Mouse (Mus musculus) megakaryocyte-erythroid progenitor cell, adult 5-6 weeks (primary cell): ENCODE measurements around the gene Pxmp4. TPM values are rescaled to one million over a fixed set of nuclear protein-coding genes. Genes with fewer than 3 reads are reported as not detected.
A peak's percentile ranks its signal among the peaks of the same experiment; 100 is the strongest.

Experiments
- ATAC-seq: replicated peaks from 2 replicates; pipeline ENCODE4 v1.8.0; 2016; ENCODE audit warnings: mild to moderate bottlenecking, inconsistent platforms; ENCODE audit not compliant: severe bottlenecking, poor library complexity, low FRiP score, low TSS enrichment
- total RNA-seq, 2 experiments: library from RNA; stranded (forward) in 1 of 2; stranded (reverse) in 1 of 2; fragments of 200-1000, 215-1000 nt in 1 of 2; fragments of >200 nt in 1 of 2; fragmentation: Nextera tagmentation in 1 of 2; gene quantifications; 2 replicates each; pipeline ENCODE4 v1.2.3; 2014 to 2017

The Pxmp4 gene
- total RNA-seq (2014; fragmentation: Nextera tagmentation) (17.3 and 18.1 TPM in 2 replicates), total RNA-seq (2017) (9.1 and 12.4 TPM in 2 replicates)

DNA sequence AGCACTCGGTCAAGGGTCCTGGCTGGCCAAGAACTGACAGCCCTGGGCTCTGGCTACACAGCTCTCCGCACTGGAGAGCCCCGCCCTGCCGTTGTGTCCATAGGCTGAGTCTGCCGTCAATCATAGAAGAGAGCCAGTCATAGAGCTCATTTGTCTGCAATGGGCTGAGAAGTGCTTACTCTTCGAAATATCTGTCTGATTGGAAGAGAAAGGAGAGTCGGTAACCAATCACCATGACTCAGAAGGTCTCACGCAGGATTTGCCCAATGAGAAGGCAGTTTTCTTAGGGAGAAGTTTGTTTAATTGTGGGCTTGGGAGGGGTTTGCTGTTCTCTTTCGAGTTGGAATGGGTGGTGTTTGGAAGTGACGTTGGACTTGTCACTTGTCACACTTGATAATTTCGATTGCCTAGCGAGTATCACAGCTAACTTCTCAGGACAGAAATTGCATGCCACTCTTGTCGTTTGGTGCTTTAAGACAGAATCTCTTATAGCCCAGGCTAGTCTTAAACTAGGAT lies at the start of gene Pxmp4:
Pxmp4 (minus strand) TSS at position 71 of the 516 bp plus-strand sequence.
- peak; percentile 99 for ATAC-seq

DNA sequence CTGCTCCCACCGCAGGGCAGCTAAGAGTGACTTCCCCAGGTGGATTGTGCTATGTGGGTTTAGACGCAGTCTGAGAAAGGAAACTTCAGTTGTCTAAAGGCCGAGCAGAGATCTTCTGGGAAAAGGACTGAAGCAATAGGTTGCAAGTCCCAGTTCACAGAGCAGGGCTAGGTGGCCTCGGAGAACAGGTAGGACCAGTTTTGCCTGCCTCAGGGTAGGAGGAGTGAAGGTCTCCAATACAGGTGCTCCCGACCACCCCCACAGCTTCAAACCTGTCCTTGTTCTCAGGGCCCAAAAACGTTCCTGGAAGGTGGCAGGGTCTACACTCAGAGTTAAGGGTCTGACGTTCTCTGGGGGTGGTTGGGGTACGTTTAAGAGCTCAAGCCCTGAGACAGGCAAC lies 47.9 kb upstream of the Pxmp4 start, which contains the start of gene Chmp4b:
Chmp4b (plus strand) TSS at position 343 of the 400 bp plus-strand sequence.
- ATAC-seq, result no peak

DNA sequence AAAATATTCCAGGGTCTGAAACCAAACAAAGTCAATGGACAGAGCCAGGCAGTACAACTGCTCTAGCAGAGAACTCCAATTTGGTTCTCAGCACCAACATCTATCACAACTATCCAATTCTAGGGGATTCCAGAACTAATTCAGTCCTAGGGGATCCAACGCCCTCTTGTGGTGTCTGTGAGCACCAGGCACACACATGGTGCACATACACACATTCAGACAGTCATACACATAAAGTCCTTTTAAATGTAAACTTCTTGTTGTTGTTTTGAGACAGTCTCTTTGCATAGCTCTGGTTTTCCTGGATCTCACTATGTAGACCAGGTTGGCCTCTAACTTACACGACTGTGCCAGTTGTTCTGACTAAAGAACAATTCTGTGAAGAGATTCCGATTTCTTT lies 46.9 kb upstream of the Pxmp4 start:
- no peak for ATAC-seq

DNA sequence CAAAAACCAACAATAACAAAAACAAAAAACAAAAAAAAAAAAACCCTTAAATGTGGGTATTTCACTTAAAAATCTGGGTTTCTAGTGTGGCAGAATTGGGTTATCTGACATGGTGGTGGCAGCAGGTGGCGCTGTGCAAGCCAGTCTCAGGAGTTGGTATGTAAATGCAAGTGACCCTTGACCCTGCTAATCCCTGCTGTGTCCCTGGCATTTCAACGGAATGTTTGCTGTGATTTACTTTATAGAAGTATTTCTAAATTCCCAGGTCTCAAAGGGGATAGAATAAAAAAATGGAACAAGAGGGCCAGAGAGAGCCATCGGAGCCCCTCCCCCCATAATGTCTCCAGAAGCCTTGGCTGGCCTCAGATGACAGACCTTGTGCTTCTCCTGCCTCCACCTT lies 44.6 kb upstream of the Pxmp4 start:
- ATAC-seq, result no peak

DNA sequence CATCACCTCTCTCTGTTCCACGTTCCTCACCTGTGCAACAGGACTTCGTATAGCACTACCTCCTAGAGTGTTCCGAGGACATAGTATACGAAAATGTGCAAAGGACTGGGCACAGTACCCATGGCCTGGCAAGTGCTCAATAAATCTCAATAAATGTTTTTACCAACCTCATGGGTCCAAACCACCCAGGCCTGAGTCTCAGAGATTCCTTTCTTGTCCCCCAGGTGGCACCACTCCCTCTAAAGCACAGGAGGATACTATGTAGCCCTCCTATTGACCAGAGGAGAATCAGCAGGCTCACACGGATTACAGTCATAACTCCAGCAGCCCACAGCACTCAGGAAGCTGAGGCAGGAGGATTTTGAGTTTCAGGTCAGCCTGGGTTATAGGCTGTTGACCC lies 43.1 kb upstream of the Pxmp4 start:
- peak; percentile 66 for ATAC-seq

DNA sequence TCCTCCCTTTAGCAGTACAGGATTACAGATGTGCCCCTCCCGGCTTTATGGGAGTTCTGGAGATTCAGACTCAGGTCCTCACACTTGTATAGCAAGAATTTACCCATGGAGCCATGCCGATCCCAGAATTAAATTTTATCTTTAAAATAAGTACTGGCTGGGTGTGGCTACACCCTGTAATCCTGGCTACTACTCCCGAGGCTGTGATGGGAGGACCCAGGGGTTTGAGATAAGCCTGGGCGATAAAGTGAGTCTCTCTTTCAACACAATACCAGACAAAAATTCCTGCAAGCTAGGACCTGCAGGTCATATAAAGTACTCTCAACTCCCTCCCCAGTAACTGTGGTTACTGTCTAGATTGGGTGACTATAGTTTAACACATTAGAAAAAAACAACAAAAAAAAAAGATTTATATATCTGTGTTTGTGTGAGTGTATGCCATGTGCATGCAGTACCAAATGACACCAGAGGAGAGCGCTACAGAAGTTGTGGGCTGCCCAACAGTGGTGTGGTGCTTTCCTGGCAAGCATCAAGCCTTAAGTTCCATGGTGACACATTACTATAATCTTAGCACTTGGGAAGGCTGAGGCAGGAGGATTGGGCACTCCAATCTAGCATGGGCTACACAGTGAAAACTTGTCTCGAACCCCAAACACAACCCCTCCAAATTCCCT lies 39.3 kb upstream of the Pxmp4 start:
- peak; percentile 35; the same call in 1 of the 2 replicates for ATAC-seq

DNA sequence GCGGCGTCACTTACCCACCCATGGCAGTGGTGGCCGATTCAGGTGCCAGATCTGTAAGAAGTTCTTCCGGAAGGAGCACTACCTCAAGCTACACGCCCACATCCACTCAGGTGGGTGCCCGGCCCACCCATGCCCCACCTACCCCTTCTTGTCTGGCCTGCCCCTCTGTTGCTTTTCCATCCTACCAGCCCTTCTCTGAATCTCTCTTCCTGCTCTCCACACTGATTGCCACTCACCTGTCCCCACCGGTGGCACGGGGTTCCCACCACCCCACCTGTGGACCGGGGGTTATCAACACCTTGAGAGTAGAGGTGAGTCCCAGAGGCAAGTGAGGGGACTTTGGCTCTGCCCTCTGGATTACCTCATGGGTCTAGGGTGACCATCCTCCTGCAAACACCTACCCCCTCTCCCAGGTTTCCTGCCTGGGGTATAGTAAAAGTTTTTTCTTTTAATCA lies 38.5 kb upstream of the Pxmp4 start:
- no peak for ATAC-seq

DNA sequence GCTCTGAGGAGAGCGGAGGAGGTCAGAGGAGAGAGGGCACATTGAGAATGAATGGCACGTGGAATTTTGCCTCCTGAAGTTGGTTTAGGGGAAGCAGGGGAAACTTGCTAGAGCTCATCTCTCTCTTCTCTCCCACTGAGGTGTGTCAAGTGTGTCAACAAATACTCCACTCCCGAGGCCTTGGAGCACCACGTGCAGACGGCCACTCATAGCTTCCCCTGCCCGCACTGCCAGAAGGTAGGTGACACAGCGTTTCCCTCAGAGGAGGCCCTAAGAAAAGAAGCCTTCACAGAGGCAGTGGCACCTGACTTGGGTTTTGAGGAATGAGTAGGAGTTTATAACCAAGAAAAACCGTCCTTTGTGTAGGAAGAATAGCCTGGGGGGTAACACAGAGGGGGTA lies 37.7 kb upstream of the Pxmp4 start:
- no peak for ATAC-seq

DNA sequence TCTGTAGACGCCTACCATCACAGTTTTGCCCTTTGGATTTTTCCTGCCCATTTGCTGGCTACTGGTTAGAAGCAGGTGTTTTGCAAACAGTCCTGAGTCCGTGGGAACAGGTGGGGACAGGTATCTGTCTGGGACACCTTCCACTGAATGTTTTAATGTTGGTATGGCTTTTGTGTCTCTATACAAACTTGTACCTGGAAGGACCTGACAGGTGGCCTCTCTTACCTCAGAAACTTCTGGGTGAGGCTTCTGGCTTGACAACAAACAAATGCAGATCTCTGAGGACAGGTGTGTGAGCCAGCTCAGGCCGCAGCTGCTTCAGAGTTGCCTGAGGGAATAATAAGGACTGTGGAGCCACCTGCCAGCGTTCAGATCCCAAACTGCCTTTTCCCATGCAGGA lies 35.6 kb upstream of the Pxmp4 start:
- no peak for ATAC-seq

DNA sequence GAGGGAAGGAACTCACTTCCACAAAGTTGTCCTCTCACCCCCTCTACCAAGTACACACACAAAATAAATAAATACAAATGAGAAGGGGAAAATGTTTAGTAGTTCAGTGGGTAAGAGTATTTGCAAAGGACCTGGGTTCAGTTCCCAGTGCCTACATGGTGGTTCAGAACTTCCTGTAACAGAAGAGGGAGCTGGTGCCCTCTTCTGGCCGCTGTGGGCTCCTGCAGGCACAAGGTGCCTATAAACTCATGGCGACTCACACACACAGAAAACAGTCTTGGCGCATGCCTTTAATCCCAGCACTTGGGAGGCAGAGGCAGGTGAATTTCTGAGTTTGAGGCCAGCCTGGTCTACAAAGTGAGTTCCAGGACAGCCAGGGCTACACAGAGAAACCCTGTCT lies 35.0 kb upstream of the Pxmp4 start:
- ATAC-seq, result no peak

DNA sequence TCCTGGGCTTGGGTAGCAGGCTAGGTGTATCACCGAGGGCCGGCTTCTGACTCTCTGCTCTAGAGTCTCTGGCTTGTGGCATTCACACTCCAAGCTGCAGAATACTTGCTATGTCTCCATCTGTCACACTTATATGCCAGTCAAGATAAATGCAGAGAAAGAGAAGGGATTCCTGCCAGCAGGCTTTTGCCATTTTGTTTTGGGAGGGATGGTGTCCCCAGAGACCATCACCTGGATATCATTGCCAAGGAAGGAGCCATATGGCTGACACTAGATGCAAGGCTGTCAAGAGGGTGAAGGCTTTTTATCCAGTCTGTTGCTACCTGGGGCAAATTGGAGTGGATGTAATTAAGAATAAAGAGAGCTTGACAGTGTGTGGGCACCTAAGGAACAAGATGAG lies 32.3 kb upstream of the Pxmp4 start:
- ATAC-seq, result no peak

DNA sequence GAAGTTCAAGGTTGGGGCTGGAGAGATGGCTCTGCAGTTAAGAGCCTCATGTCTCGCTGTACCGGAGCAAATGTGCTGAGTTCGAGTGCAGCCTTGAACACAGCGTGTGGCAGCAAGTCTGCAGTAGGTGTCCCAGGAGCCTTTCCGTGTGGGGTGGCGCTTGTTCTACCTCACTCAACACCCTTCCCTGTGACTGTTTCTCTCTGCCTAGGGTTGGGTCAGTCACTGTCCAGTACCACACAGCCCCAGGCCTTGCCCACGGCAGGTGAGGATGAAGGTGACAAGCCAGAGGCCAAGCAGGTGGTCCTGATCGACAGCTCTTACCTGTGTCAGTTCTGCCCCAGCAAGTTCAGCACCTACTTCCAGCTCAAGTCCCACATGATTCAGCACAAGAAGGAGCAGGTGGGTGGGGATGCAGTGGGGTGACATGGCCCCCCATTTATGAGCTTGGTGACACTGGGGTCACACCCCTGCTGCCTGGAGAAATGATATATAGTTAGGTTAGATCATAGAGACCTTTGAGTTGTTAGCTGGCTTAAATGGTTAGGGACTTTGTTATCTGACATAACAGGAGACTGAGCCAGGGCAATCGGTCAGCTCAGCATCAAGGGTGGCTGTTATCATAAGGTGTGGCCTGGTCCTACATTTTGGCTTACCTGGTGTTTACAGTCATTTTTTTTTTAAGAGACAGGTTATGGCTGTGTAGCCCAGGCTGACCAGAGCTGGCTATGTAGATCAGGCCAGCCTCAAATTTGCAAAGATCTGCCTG lies 30.6 kb upstream of the Pxmp4 start:
- ATAC-seq, result 0 out of 2 replicates have a peak, but pooled peaks have one; percentile 12

DNA sequence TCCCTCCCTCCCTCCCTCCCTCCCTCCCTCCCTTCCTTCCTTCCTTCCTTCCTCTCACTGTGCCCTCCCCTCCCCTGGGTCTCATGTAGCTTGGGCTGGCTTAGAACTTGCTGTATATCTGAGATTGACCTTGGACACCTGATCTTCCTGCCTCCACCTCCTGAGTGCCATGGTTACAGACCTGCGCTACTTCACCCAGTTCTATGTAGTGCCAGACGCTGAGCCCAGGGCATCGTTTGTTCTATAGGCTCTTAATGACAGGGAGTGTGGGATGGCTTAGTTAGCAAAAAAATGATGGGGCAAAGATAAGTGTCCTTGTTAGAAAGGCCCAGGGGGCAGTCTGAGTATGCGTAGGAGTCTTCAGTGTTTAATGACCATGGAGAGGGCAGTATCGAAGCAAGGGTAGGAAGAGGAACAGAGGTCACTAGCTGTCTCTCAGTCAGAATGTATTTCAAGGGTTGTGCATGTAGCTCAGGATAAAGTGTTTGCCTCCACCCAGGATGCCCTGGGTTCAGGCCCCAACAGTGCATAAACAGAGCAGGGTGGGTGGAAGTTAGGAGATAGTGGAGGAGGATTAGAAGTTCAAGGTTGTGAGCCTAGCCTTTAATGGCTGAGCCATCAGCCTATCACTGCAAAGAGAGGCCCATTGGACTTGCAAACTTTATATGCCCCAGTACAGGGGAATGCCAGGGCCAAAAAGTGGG lies 29.7 kb upstream of the Pxmp4 start:
- peak; percentile 19; the same call in 1 of the 2 replicates for ATAC-seq

DNA sequence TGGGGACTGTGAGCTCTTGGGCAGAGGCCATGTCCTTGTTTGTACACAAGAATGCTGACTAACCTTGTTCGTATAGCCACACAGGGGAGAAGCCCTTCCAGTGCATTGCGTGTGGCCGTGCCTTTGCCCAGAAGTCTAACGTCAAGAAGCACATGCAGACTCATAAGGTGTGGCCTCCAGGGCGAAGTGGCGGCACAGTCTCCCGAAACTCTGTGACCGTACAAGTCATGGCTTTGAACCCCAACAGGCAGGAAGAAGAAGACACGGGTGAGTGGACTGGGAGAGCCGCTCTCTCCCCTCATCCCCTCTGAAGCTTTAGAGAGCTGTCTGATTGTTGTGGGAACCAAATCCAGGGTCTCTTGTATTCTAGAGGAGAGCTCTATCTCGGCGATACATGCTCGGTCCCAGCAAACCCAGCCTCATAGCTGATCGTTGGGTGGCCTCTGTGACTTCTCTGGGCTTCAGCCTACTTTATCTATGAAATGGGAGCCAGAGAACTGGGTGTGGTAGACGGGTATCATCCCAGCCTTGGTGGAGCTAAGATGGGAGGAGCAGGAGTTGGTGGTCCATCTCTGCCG lies 28.8 kb upstream of the Pxmp4 start:
- ATAC-seq, result peak; percentile 74

DNA sequence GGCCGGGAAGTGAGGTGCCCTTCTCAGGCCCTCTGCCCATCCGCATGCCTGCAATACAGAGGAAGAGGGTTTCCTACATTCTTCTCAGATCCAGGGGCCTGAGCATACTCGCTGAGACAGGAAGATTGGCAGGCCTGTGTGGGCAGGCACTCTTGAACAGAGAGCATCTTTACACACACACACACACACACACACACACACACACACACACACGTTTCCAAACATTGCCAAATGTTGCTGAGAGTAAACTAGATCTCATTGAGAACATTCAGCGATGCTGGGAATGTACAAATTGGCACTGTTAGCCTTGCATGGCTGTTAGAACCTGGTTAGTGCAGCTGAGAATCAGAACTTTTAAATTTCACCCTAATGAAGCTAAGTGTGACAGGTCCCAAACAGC lies 27.0 kb upstream of the Pxmp4 start:
- ATAC-seq, result no peak

DNA sequence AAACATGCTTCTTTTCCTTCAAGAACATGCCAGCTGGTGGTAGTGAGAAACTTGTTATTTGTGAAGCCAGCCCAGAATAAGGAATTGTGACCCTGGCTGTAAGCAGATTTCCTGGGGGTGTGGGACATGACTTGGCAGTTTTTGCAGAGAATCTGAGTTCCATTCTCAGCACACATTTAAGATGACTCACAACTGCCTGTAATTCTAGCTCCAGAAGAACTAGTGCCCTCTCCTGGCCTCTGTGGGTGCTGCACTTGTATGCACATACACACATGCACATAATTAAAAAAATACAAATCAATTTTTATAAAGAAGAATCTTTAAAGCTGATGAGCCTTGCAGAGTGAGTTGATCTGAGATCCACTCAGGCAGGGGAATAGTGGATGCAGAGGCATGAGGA lies 20.6 kb upstream of the Pxmp4 start:
- no peak for ATAC-seq

DNA sequence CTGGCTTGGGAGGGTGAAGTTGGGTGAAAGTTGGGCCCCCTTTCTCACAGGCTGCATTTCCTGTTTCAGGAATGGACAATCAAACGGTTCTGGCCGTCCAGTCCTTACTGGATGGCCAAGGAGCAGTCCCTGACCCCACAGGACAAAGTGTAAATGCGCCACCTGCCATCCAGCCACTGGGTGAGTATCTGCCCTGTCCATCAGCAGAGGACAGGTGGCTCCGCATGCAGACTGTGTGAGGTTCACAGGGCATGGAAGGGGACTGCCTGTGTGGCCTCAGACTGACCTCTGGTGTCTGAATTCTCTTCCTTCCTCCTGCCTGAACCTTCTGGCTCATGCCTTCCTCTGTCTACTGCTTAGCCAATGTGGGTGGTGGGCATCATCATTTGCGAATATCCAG lies 18.2 kb upstream of the Pxmp4 start:
- ATAC-seq, result no peak

DNA sequence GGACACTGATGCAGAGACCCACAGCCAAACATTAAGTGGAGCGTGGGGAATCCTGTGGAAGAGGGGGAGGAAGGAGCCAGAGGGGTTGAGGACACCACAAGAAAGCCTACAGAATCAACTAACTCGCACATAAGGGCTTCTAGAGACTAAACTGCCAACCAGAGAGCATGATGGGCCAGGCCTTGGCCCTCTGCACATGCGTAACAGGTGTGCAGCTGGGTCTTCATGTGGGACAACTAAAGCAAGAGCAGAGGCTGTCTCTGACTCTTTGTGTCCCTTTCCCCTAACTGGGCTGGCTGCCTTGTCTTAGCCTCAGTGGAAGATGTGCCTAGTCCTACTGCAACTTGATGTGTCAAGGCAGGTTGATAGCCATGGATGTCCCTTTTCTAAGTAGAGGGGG lies 13.6 kb upstream of the Pxmp4 start:
- ATAC-seq, result no peak

DNA sequence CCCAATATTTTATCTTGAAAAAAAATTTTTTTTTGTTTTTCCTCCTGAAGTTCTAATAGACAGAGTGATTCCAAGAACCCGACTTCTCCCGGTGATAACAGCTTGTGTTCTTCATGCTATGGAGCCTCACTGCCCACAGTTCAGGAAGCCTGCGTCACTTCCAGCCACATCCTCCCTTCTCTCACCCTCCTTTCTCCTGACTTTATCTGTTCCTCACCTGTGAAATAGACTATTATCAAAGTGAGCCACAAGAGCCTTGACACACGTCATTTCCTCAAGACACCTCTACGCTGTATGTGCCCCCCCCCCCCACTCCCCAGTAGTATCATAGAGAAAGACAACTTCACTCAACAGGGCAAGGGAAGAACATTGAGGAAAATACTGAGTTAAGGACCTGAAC lies 12.2 kb upstream of the Pxmp4 start:
- peak; percentile 46 for ATAC-seq
